Mouse (Mus musculus) right cerebral cortex, postnatal 14 days (tissue): ENCODE measurements at regions not wholly inside any gene's neighbourhood (a gene's known extent, or its start where the extent isn't known, plus 50 kb on each side); places are given as distances from the start of the nearest gene placed in this dataset.

Source experiments
- DNase-seq: peaks from one replicate; pipeline ENCODE4 v3.0.0; 2022

DNA sequence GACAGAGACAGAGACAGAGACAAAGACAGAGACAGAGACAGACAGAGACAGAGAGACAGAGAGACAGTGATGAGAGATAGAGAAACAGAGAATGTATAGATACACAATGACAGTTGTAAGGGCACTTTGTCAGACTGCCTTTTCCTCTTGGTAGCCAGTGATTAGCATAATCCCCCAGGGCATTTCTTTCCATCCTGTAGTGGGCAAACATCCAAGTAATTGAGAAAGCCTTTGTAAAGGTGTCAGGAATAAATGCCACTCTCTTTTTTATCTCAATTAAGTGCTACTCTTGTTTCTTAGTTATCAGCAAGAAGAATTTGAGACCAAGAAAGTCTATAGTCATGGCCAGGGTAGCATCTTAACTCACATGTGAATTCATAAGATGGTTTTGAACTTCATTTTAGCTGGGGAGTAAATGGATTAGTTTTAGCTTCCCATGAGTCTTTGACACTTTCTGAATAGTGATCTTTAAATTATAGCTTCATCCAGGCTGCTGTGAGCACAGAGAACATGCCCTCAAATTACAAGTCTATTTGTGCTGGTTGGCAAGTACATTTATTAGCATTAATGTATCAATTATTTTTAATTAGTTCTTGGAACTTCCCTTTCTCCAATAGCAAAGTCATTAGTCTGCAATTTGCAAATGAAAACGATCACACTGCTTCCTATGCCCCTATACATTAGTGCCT is 1215.9 kb downstream of the Gm9008 start:
- DNase-seq = no peak

DNA sequence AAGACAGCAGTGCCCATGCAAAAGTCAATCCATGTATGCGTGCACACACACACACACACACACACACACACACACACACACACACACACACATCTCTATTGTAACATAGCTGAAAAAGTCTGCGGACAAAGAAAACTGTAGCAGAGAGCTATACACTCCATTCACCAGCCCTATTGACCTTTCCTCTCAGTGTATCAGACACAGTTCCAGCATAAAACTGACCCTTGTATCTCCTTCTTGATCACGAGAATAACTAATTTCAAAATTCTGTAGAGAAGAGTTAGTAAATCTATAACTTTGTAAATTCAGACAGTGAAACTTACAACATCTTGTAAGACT is 1243.5 kb downstream of the Gm9008 start:
- no peak for DNase-seq

DNA sequence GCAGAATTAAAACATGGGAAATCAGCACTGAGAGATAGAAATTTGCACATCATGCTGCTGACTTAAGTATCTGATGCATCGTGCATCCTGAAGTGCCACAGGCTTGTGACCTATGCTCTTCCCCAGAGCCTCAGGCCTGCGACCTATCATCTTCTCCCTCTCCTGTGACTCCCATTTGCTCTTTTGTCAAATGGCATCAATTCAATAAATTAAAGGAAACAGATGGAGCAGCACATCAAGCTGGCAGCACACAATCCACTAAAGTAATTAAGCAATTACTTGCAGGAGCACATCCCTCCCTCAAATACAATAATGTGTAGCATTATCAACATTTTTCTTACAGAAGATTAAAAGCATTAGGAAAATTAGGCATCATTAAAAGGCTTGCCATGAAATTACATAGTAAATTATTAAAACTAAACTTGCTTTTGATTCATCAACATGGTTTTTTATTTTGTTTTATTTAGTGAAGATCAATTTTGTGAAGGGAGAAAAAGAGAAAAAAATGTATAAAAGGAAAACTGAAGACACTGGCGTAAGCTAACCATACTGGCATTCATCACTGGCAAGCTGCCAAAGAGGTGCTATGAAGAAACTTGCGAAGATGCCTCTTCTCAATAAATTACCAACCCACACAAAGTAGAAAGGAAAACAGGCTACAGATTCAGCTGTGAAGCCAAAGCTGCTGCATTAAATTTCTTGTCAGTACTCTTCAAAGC is 1244.1 kb downstream of the Gm9008 start:
- peak; percentile 43 for DNase-seq

DNA sequence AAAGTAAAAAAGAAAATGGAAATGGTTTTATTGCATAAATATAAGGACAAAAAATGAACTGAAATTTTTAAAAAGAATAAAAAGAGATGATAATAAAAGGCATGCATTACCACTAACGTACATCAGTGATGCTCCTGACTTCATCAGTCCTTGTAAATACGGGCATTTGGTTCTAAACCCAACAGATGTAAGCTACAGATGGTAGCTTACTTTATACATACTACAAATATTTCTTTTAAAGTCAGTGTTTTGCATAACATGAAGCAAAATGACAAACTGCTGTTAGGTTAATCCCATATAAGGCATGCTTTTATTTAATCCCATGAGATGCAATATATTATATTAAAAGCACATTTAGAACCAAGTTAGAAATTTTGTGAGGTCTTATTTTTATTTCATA is 1282.1 kb downstream of the Gm9008 start:
- no peak for DNase-seq

DNA sequence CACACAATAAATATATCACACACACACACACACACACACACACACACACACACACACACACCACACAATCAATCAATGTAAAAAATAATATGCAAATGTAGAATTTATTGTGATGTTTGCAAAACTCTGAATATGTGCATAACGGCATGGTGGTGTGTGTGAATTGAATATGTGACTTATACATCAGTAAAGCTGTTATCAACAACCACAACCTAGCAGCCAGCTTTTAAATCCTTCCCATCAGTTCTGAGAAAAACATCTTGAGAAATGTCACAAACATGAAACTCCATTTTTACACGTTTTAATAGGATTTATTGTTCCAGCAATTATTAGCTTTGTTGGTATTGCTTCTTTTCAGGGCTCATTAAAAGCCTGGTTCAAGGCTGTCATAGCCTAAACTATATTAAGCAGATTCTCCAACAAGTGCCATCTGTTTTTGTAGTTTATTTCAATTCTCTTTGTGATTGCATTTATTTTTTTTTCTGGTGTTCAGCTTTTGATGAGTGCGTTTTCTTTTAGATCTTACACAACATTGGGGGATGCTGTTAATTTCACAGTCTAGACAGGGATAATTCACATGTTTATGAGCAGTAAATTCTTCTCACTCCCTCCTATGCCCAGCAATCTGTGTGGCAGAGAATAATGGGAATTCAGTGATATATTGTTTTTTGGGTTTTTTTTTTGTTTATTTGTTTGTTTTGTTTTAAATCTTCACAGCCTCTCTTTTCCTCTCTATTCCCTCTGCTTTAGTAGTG is 1284.7 kb downstream of the Gm9008 start:
- DNase-seq = no peak
